Mouse (Mus musculus) CH12.LX (cell line): ENCODE measurements at regions not wholly inside any gene's neighbourhood (a gene's known extent, or its start where the extent isn't known, plus 50 kb on each side); places are given as distances from the start of the nearest gene placed in this dataset.

ENCODE experiments used
- DNase-seq: peaks from one replicate; pipeline ENCODE4 v3.0.0-alpha.2; 2013; ENCODE audit errors: extremely low read depth
- H3K27ac ChIP-seq: 2 replicates; pipeline ENCODE4 v1.5.1; 2012; ENCODE audit warnings: low read depth, mild to moderate bottlenecking, control low read depth, moderate library complexity; ENCODE audit not compliant: insufficient read depth
- H3K27me3 ChIP-seq: replicated peaks from 2 replicates; pipeline ENCODE3; 2012; ENCODE audit warnings: inconsistent platforms
- H3K36me3 ChIP-seq, 2 experiments: replicated peaks in 1 of 2; 2 replicates each; pipeline versions ENCODE3 to v1.6.1; 2012; ENCODE audit warnings: inconsistent platforms in 1 of 2, low read length in 1 of 2, mild to moderate bottlenecking in 1 of 2, mixed read lengths in 1 of 2, moderate library complexity in 1 of 2; ENCODE audit not compliant: control insufficient read depth in 1 of 2, insufficient read depth in 1 of 2
- H3K4me1 ChIP-seq, 2 experiments: 2 replicates each; pipeline ENCODE4 v1.6.1; 2012; ENCODE audit warnings: inconsistent platforms in 1 of 2, moderate library complexity in 1 of 2; ENCODE audit not compliant: insufficient read depth in 2 of 2, control insufficient read depth in 1 of 2
- H3K4me2 ChIP-seq: 2 replicates; pipeline ENCODE4 v1.6.1; 2012; ENCODE audit warnings: low read depth, mild to moderate bottlenecking, control low read depth; ENCODE audit not compliant: poor library complexity, insufficient read depth, severe bottlenecking
- H3K4me3 ChIP-seq, 3 experiments: fragments of 150-350 bp in 1 of 3; sonication (generic) in 1 of 3; replicated peaks in 1 of 3; 2 replicates each; pipeline versions ENCODE3 to v1.5.1; 2011 to 2012; ENCODE audit warnings: low read depth in 2 of 3, low read length in 2 of 3, mild to moderate bottlenecking in 2 of 3, moderate library complexity in 2 of 3, control low read depth in 1 of 3, improper control_type of control experiment in 1 of 3, inconsistent platforms in 1 of 3, mixed read lengths in 1 of 3; ENCODE audit not compliant: poor library complexity in 1 of 3
- H3K79me2 ChIP-seq: replicated peaks from 2 replicates; pipeline ENCODE4 v1.6.1; 2012; ENCODE audit warnings: mild to moderate bottlenecking, moderate library complexity; ENCODE audit not compliant: control insufficient read depth, poor library complexity, insufficient read depth, severe bottlenecking; ENCODE audit errors: extremely low read depth
- H3K9ac ChIP-seq: 2 replicates; pipeline ENCODE4 v1.6.1; 2012; ENCODE audit warnings: low read depth, mild to moderate bottlenecking, control low read depth, moderate library complexity; ENCODE audit not compliant: insufficient read depth
- H3K9me3 ChIP-seq: replicated peaks from 2 replicates; pipeline ENCODE3; 2012; ENCODE audit warnings: low read length, inconsistent platforms, mixed read lengths
- BHLHE40 ChIP-seq: IDR thresholded peaks from 2 replicates; pipeline ENCODE4 v1.6.1; 2011; ENCODE audit warnings: mild to moderate bottlenecking, low read depth, low read length, improper control_type of control experiment
- CHD1 ChIP-seq: IDR thresholded peaks from 2 replicates; pipeline ENCODE4 v1.6.1; 2012; ENCODE audit warnings: low read depth, low read length, improper control_type of control experiment, inconsistent platforms
- CHD2 ChIP-seq: IDR thresholded peaks from 2 replicates; pipeline ENCODE4 v1.6.1; 2011; ENCODE audit warnings: low read length, improper control_type of control experiment
- CTCF ChIP-seq, 2 experiments: IDR thresholded peaks in 1 of 2; conservative IDR thresholded peaks in 1 of 2; 2 replicates each; pipeline ENCODE4 v1.5.1; 2011 to 2012; ENCODE audit warnings: low read depth in 2 of 2, low read length in 2 of 2, improper control_type of control experiment in 1 of 2, inconsistent platforms in 1 of 2, mild to moderate bottlenecking in 1 of 2, moderate library complexity in 1 of 2
- E2F4 ChIP-seq: IDR thresholded peaks from 2 replicates; pipeline ENCODE4 v1.6.1; 2011; ENCODE audit warnings: low read depth, low read length, improper control_type of control experiment; ENCODE audit not compliant: insufficient replicate concordance
- ELF1 ChIP-seq: IDR thresholded peaks from 2 replicates; pipeline ENCODE4 v1.6.1; 2014; ENCODE audit warnings: low read depth, mild to moderate bottlenecking, inconsistent platforms, low read length, improper control_type of control experiment
- EP300 ChIP-seq: IDR thresholded peaks from 2 replicates; pipeline ENCODE4 v1.6.1; 2011; ENCODE audit warnings: low read length, improper control_type of control experiment
- ETS1 ChIP-seq: conservative IDR thresholded peaks from 2 replicates; pipeline ENCODE4 v1.6.1; 2012; ENCODE audit warnings: low read depth, mild to moderate bottlenecking, inconsistent platforms, low read length, improper control_type of control experiment, moderate library complexity
- GABPA ChIP-seq: IDR thresholded peaks from 2 replicates; pipeline ENCODE4 v1.6.1; 2012; ENCODE audit warnings: low read depth, low read length, improper control_type of control experiment, inconsistent platforms; ENCODE audit not compliant: insufficient replicate concordance
- IRF4 ChIP-seq: IDR thresholded peaks from 2 replicates; pipeline ENCODE4 v1.6.1; 2014; ENCODE audit warnings: low read depth, mild to moderate bottlenecking, inconsistent platforms, low read length, improper control_type of control experiment
- JUN ChIP-seq: IDR thresholded peaks from 2 replicates; pipeline ENCODE4 v1.6.1; 2011; ENCODE audit warnings: low read depth, mild to moderate bottlenecking, low read length, improper control_type of control experiment, moderate library complexity; ENCODE audit not compliant: insufficient read depth
- JUND ChIP-seq: conservative IDR thresholded peaks from 2 replicates; pipeline ENCODE4 v1.6.1; 2011; ENCODE audit warnings: low read depth, low read length, improper control_type of control experiment
- KAT2A ChIP-seq: IDR thresholded peaks from 2 replicates; pipeline ENCODE4 v1.6.1; 2012; ENCODE audit warnings: low read length, improper control_type of control experiment, inconsistent platforms; ENCODE audit not compliant: insufficient replicate concordance
- MAFK ChIP-seq: IDR thresholded peaks from 2 replicates; pipeline ENCODE4 v1.6.1; 2011; ENCODE audit warnings: low read length, improper control_type of control experiment; ENCODE audit not compliant: insufficient replicate concordance
- MAZ ChIP-seq: IDR thresholded peaks from 2 replicates; pipeline ENCODE4 v1.6.1; 2012; ENCODE audit warnings: low read depth, mild to moderate bottlenecking, inconsistent platforms, low read length, improper control_type of control experiment, moderate library complexity
- MEF2A ChIP-seq: IDR thresholded peaks from 2 replicates; pipeline ENCODE4 v1.6.1; 2014; ENCODE audit warnings: low read depth, mild to moderate bottlenecking, inconsistent platforms, low read length, improper control_type of control experiment, borderline replicate concordance
- NELFE ChIP-seq: IDR thresholded peaks from 2 replicates; pipeline ENCODE4 v1.6.1; 2011; ENCODE audit warnings: low read depth, low read length, improper control_type of control experiment
- NRF1 ChIP-seq: IDR thresholded peaks from 2 replicates; pipeline ENCODE4 v1.6.1; 2014; ENCODE audit warnings: low read depth, mild to moderate bottlenecking, inconsistent platforms, low read length, improper control_type of control experiment, moderate library complexity
- PAX5 ChIP-seq: IDR thresholded peaks from 2 replicates; pipeline ENCODE4 v1.6.1; 2012; ENCODE audit warnings: low read length, inconsistent platforms, mixed read lengths
- POLR2A ChIP-seq: IDR thresholded peaks from 2 replicates; pipeline ENCODE4 v1.6.1; 2011; ENCODE audit warnings: low read depth, mild to moderate bottlenecking, improper control_type of control experiment, low read length
- RAD21 ChIP-seq: IDR thresholded peaks from 2 replicates; pipeline ENCODE4 v1.6.1; 2011; ENCODE audit warnings: low read depth, mild to moderate bottlenecking, low read length, improper control_type of control experiment, moderate library complexity
- RCOR1 ChIP-seq: conservative IDR thresholded peaks from 2 replicates; pipeline ENCODE4 v1.6.1; 2012; ENCODE audit warnings: low read depth, mild to moderate bottlenecking, inconsistent platforms, low read length, improper control_type of control experiment
- SIN3A ChIP-seq: IDR thresholded peaks from 2 replicates; pipeline ENCODE4 v1.6.1; 2012; ENCODE audit warnings: low read length, improper control_type of control experiment, inconsistent platforms
- UBTF ChIP-seq: IDR thresholded peaks from 2 replicates; pipeline ENCODE4 v1.6.1; 2012; ENCODE audit warnings: low read depth, mild to moderate bottlenecking, inconsistent platforms, low read length, improper control_type of control experiment, moderate library complexity
- USF1 ChIP-seq: IDR thresholded peaks from 2 replicates; pipeline ENCODE4 v1.6.1; 2014; ENCODE audit warnings: low read depth, mild to moderate bottlenecking, inconsistent platforms, low read length, improper control_type of control experiment
- USF2 ChIP-seq: conservative IDR thresholded peaks from 2 replicates; pipeline ENCODE4 v1.6.1; 2011; ENCODE audit warnings: low read depth, low read length, improper control_type of control experiment
- ZC3H11A ChIP-seq: IDR thresholded peaks from 2 replicates; pipeline ENCODE4 v1.6.1; 2012; ENCODE audit warnings: low read depth, mild to moderate bottlenecking, inconsistent platforms, low read length, improper control_type of control experiment
- ZKSCAN1 ChIP-seq: IDR thresholded peaks from 2 replicates; pipeline ENCODE4 v1.6.1; 2012; ENCODE audit warnings: low read depth, inconsistent platforms, low read length, improper control_type of control experiment, borderline replicate concordance
- ZMIZ1 ChIP-seq: IDR thresholded peaks from 2 replicates; pipeline ENCODE4 v1.6.1; 2012; ENCODE audit warnings: low read depth, mild to moderate bottlenecking, inconsistent platforms, low read length, improper control_type of control experiment
- ZNF384 ChIP-seq: IDR thresholded peaks from 2 replicates; pipeline ENCODE4 v1.6.1; 2012; ENCODE audit warnings: low read depth, low read length, improper control_type of control experiment, inconsistent platforms
- dilution Hi-C: fragments of 300-500 bp; cut with MboI; formaldehyde crosslinking; loops from 2 replicates; pipeline ENCODE4 v1.14.3; 2020; ENCODE audit warnings: low sequenced_read_pairs; ENCODE audit not compliant: extremely low pct_unique_long_range_greater_than_20kb, extremely low pct_ligation_motif_present
- in situ Hi-C: fragments of 300-500 bp; cut with MboI; formaldehyde crosslinking; loops from 3 replicates; pipeline ENCODE4 v1.14.3; 2019; ENCODE audit warnings: low sequenced_read_pairs, low pct_ligation_motif_present, low pct_unique_long_range_greater_than_20kb, mixed read lengths

GRCm38 (mm10) chr9:90731450-90731849 is 460.8 kb upstream of the Tbc1d2b start:
- DNase-seq = no peak
- no peaks in the 10 kb centered on the region for H3K27me3 ChIP-seq
- no peaks in the 10 kb centered on the region for H3K9me3 ChIP-seq
- no peak overlapping the region for H3K4me2 ChIP-seq
- no peak for TF ChIP-seq ZKSCAN1
- TF ChIP-seq RAD21 = no peak
- no peak for TF ChIP-seq E2F4
- TF ChIP-seq NELFE = no peak
- no peak for TF ChIP-seq MAFK
- no peak for TF ChIP-seq ZNF384
- TF ChIP-seq USF2 = no peak
- no peak for TF ChIP-seq MAZ
- no peak for TF ChIP-seq ZC3H11A
- TF ChIP-seq POLR2A = no peak
- no peak for TF ChIP-seq IRF4
- no peak for TF ChIP-seq NRF1
- no peak for TF ChIP-seq MEF2A
- no peak for TF ChIP-seq PAX5
- no peak for TF ChIP-seq ELF1
- in situ Hi-C loops (no loop called here), dilution Hi-C loops (no loop called here)
- no peaks in the 10 kb centered on the region for H3K4me1 ChIP-seq
- H3K27ac ChIP-seq = no peak overlapping the region
- H3K79me2 ChIP-seq = no peaks in the 10 kb centered on the region
- H3K9ac ChIP-seq = no peak overlapping the region
- H3K36me3 ChIP-seq = no peaks in the 10 kb centered on the region
- H3K4me3 ChIP-seq = no peak overlapping the region

GRCm38 (mm10) chr9:90757175-90757574 is 486.6 kb upstream of the Tbc1d2b start:
- H3K27ac ChIP-seq = no peak overlapping the region
- H3K27me3 ChIP-seq = no peaks in the 10 kb centered on the region
- no peak overlapping the region for H3K9ac ChIP-seq
- dilution Hi-C loops (no loop called here), in situ Hi-C loops (no loop called here)
- DNase-seq = no peak
- no peaks in the 10 kb centered on the region for H3K9me3 ChIP-seq
- no peaks in the 10 kb centered on the region for H3K79me2 ChIP-seq
- TF ChIP-seq CHD1 = no peak
- no peak for TF ChIP-seq CTCF (conservative IDR thresholded peaks at IDR 0.05 in 1 of 2, IDR thresholded peaks at IDR 0.05 in 1 of 2; ENCODE audit: low read depth in 2 of 2, low read length in 2 of 2)
- no peak for TF ChIP-seq CHD2
- TF ChIP-seq NELFE = no peak
- no peak for TF ChIP-seq GABPA
- TF ChIP-seq EP300 = no peak
- no peak for TF ChIP-seq USF1
- TF ChIP-seq KAT2A = no peak
- no peak for TF ChIP-seq JUN
- TF ChIP-seq POLR2A = no peak
- TF ChIP-seq MAFK = no peak
- no peak for TF ChIP-seq ETS1
- no peak for TF ChIP-seq BHLHE40
- TF ChIP-seq E2F4 = no peak
- no peak for TF ChIP-seq SIN3A
- no peak for TF ChIP-seq ZMIZ1
- TF ChIP-seq RCOR1 = no peak
- TF ChIP-seq MEF2A = no peak
- no peak for TF ChIP-seq JUND
- no peak for TF ChIP-seq UBTF
- no peak overlapping the region for H3K4me2 ChIP-seq
- H3K36me3 ChIP-seq = no peaks in the 10 kb centered on the region
- H3K4me3 ChIP-seq = no peak overlapping the region
- H3K4me1 ChIP-seq = no peaks in the 10 kb centered on the region
